Mouse (Mus musculus) stomach, embryonic 15.5 days (tissue): ENCODE measurements around the gene Mapk1. TPM values are rescaled to one million over a fixed set of nuclear protein-coding genes. Genes with fewer than 3 reads are reported as not detected.
A peak's percentile ranks its signal among the peaks of the same experiment; 100 is the strongest.

Experiments
- ATAC-seq: fragments of 200-750 bp; cut with Nextera tagmentation; 2 replicates; pipeline ENCODE4 v1.8.0; 2017; ENCODE audit warnings: low read depth, moderate number of reproducible peaks, moderate TSS enrichment; ENCODE audit not compliant: insufficient read depth, low FRiP score
- H3K27ac ChIP-seq: fragments of 300-500 bp; sonication (generic); 2 replicates; pipeline ENCODE4 v1.5.1; 2015; ENCODE audit warnings: mild to moderate bottlenecking, inconsistent platforms
- H3K27me3 ChIP-seq: fragments of 300-500 bp; sonication (generic); replicated peaks from 2 replicates; pipeline ENCODE4 v1.6.1; 2015; ENCODE audit warnings: inconsistent platforms
- H3K36me3 ChIP-seq: fragments of 300-500 bp; sonication (generic); 2 replicates; pipeline ENCODE4 v1.6.1; 2015; ENCODE audit warnings: inconsistent platforms
- H3K4me1 ChIP-seq: fragments of 300-500 bp; sonication (generic); 2 replicates; pipeline ENCODE4 v1.6.1; 2015; ENCODE audit warnings: inconsistent platforms
- H3K4me2 ChIP-seq: fragments of 300-500 bp; sonication (generic); 2 replicates; pipeline ENCODE4 v1.6.1; 2015; ENCODE audit warnings: mild to moderate bottlenecking, inconsistent platforms
- H3K4me3 ChIP-seq: fragments of 300-500 bp; sonication (generic); replicated peaks from 2 replicates; pipeline ENCODE4 v1.5.1; 2015; ENCODE audit warnings: inconsistent platforms
- H3K9ac ChIP-seq: fragments of 300-500 bp; sonication (generic); 2 replicates; pipeline ENCODE4 v1.6.1; 2015; ENCODE audit warnings: inconsistent platforms
- H3K9me3 ChIP-seq: fragments of 300-500 bp; sonication (generic); 2 replicates; pipeline ENCODE4 v1.6.1; 2016; ENCODE audit warnings: inconsistent platforms
- WGBS: fragments of 180-500 bp; shearing (Covaris S2); methylation state at CpG from one replicate; pipeline ENCODE4 v1.1.7; 2015; 5-methylcytosine and 5-hydroxymethylcytosine counted together
- polyA plus RNA-seq: library from polyadenylated mRNA; unstranded; fragments of >200 nt; fragmentation: Nextera tagmentation; extraction: Ambion mirVana; gene quantifications from 2 replicates; pipeline ENCODE4 v1.2.1, GENCODE M21; 2015

The Mapk1 gene
- polyA plus RNA-seq, result 153 and 156 TPM in 2 replicates

DNA sequence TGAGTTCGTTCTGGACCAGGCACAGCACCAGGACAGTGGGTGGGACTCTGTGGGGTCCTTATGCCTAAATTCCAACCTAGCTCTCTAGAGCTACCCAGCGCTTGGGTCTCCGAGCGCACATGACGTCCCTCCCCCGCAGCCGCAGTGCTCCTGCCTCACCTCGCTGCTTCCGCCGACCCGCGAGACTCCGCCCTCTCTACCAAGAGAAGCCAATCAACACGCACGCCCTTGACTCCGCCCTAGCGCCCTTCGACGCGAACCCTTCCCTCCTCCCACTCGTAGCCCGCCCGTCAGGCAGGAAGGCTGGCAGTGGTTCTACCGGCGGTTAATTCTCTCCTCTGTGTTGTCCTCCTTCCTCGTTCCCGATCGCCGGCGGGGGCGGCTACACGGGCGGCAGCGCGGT, at the start of gene Mapk1:
Gene Mapk1 (plus strand): TSS at position 252 of the 403 bp plus-strand sequence.
- Histone ChIP-seq H3K4me1 (peaks cover 5% of the 10 kb centered on the region; the same call in 1 of the 2 replicates), H3K9ac (peak within 1 kb of the TSS; percentile 96), H3K36me3 (no peaks in the 10 kb centered on the region), H3K27me3 (no peaks in the 10 kb centered on the region), H3K4me3 (peak within 1 kb of the TSS; percentile 94), H3K4me2 (peak within 1 kb of the TSS; percentile 65), H3K27ac (peak within 1 kb of the TSS; percentile 96), H3K9me3 (no peaks in the 10 kb centered on the region)
- peak; percentile 98 for ATAC-seq
- under 1% methylated on average over 35 of the region's 35 CpGs for WGBS

DNA sequence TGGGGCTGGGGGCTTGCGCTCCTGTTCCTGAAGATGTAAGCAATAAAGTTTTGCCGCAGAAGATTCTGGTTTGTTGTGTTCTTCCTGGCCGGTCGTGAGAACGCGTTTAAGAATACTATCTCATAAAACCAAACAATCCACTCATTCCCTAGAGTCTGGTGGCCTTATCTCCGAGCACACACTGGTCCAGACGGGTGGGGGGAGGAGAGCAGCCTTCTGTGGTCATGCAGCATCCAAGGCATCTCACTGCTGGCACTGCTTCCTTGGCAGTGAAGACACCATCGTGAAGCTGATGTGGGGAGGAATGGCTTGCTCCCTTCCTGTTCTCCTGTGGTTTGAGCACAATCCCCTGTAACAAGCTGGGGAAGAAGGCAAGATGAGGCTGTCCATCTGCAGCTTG, 43.6 kb upstream of the Mapk1 start:
- no peak overlapping the region for H3K4me2 ChIP-seq
- H3K9me3 ChIP-seq, result no peaks in the 10 kb centered on the region
- no peak overlapping the region for H3K9ac ChIP-seq
- ATAC-seq, result no peak
- WGBS, result 95% methylated on average over 9 of the region's 9 CpGs
- no peaks in the 10 kb centered on the region for H3K27me3 ChIP-seq
- H3K36me3 ChIP-seq, result no peaks in the 10 kb centered on the region
- no peak overlapping the region for H3K4me3 ChIP-seq
- H3K27ac ChIP-seq, result no peak overlapping the region
- no peaks in the 10 kb centered on the region for H3K4me1 ChIP-seq

DNA sequence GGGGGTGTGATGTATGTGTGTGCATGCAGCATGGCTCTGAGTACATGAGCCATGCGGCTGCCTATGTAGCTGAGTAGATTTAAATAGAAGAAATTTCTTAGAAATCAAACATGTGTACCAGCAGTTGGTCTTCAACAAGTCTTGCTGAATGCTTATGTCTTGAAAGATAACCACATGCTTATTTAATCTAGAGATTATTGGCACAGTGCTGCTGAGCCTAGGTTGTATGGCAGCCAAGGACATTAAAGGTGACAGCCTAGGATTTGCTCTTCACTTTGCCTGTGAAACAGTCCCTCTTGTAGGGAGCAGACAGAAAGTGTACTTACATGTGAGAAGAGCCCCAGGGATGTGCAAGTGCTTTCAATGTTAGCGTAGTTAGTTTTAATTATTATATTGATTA, 42.1 kb upstream of the Mapk1 start:
- H3K9ac ChIP-seq, result no peak overlapping the region
- no peak overlapping the region for H3K27ac ChIP-seq
- no peak overlapping the region for H3K4me3 ChIP-seq
- no peak for ATAC-seq
- H3K4me1 ChIP-seq, result no peaks in the 10 kb centered on the region
- H3K4me2 ChIP-seq, result no peak overlapping the region
- H3K27me3 ChIP-seq, result no peaks in the 10 kb centered on the region
- WGBS, result 91% methylated on average over 2 of the region's 2 CpGs
- H3K36me3 ChIP-seq, result no peaks in the 10 kb centered on the region
- no peaks in the 10 kb centered on the region for H3K9me3 ChIP-seq

DNA sequence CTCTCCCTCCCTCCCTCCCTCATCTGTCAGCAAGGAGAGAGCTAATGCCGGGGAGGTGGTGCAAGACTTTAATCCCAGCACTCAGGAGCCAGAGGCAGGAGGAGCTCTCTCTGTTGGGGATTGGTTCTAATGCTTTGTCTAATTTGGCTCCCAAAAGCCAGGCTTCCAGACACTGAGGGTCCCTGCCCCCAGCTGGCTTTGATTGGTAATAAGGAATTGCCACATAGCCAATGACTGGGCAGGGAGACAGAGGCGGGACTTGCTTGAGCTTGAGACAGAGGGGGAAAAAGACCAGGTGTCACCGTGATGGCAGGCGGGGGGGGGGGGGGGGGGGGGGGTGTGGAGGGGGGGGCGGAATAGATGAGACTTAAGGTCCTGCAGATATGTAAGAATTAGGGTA, 24.6 kb upstream of the Mapk1 start:
- Histone ChIP-seq H3K27ac (no peak overlapping the region), H3K36me3 (no peaks in the 10 kb centered on the region), H3K4me1 (no peaks in the 10 kb centered on the region), H3K4me3 (no peak overlapping the region), H3K9ac (no peak overlapping the region), H3K4me2 (no peak overlapping the region), H3K9me3 (no peaks in the 10 kb centered on the region), H3K27me3 (no peaks in the 10 kb centered on the region)
- 11% methylated on average over 3 of the region's 5 CpGs for WGBS
- no peak for ATAC-seq

- no peak overlapping the region for H3K4me2 ChIP-seq
- no peak overlapping the region for H3K27ac ChIP-seq
- no peak overlapping the region for H3K9ac ChIP-seq
- no peak overlapping the region for H3K4me3 ChIP-seq
- no peaks in the 10 kb centered on the region for H3K4me1 ChIP-seq
- no peaks in the 10 kb centered on the region for H3K9me3 ChIP-seq
- no peaks in the 10 kb centered on the region for H3K27me3 ChIP-seq
- no peaks in the 10 kb centered on the region for H3K36me3 ChIP-seq
- WGBS, result 88% methylated on average over 6 of the region's 6 CpGs
- ATAC-seq, result no peak
Measured at GRCm38 (mm10) chr16:16959907-16960306, 23.3 kb upstream of the Mapk1 start.

DNA sequence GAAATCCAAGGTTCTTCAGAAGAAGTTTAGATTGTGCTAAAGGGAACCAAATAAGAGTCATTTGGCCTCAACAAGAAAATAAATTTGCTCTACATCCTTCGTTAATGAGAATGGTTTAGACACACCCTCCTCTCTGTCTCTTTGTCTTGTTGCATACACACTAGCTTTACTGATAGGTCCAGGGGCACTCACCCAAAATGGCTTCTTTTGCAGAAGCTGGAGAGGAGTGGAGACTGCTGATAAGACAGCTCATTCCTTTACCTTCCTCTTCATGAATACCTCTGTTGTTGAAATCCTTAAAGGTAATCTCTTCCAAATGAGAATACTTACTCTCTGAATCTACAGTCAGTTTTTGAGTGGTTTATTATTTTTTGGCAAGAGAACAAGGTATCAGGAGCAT, 18.0 kb upstream of the Mapk1 start:
- H3K9me3 ChIP-seq, result no peaks in the 10 kb centered on the region
- H3K4me3 ChIP-seq, result no peak overlapping the region
- no peak for ATAC-seq
- H3K4me1 ChIP-seq, result no peaks in the 10 kb centered on the region
- H3K9ac ChIP-seq, result no peak overlapping the region
- no peak overlapping the region for H3K4me2 ChIP-seq
- H3K27ac ChIP-seq, result no peak overlapping the region
- no peaks in the 10 kb centered on the region for H3K27me3 ChIP-seq
- WGBS, result 57% methylated on average over 1 of the region's 1 CpGs
- H3K36me3 ChIP-seq, result no peaks in the 10 kb centered on the region

DNA sequence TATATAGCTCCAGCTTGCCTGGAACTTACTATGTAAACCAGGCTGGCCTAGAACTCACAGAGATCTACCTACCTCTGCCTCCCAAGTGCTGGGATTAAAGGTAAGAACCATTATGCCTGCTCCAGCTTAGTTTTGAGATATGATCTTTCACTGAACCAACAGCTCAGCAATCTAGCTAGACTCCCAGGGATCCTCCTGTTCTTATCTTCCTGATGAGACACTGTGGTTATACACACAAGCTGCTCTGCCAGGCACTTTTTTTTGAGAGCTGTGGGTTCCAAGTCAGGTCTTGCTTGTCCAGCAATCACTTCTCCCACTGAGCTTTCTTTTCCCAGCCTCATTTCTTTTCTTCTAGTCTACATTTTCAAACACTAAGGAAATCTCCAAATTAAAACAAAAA, 16.9 kb upstream of the Mapk1 start:
- H3K4me1 ChIP-seq, result no peaks in the 10 kb centered on the region
- H3K27me3 ChIP-seq, result no peaks in the 10 kb centered on the region
- no peaks in the 10 kb centered on the region for H3K36me3 ChIP-seq
- no peak overlapping the region for H3K4me3 ChIP-seq
- H3K27ac ChIP-seq, result no peak overlapping the region
- no peak for ATAC-seq
- no peak overlapping the region for H3K9ac ChIP-seq
- H3K9me3 ChIP-seq, result no peaks in the 10 kb centered on the region
- H3K4me2 ChIP-seq, result no peak overlapping the region

DNA sequence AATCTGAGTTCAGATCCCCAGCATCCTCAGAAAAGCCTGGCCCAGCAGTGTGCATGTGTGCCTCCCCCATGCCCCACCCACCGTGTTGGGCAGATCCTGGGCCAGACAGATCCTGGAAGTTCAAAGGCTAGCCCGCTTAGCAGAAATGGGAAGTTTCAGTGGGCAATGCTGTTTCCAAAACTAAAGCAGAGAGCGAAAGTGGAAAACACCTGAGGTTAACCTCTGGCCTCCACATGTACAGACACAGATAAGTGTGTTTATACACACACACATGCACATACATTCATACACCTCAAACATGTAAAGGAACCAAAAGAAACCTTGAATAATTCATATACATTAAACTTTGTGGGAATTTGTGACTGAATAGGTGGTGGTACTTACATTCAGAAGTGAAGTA, 5.1 kb upstream of the Mapk1 start:
- Histone ChIP-seq H3K9ac (no peak overlapping the region), H3K9me3 (no peaks in the 10 kb centered on the region), H3K27ac (no peak overlapping the region), H3K4me2 (no peak overlapping the region), H3K27me3 (no peaks in the 10 kb centered on the region), H3K4me3 (no peak overlapping the region), H3K4me1 (no peaks in the 10 kb centered on the region), H3K36me3 (no peaks in the 10 kb centered on the region)
- 83% methylated on average over 3 of the region's 3 CpGs for WGBS
- ATAC-seq, result no peak

DNA sequence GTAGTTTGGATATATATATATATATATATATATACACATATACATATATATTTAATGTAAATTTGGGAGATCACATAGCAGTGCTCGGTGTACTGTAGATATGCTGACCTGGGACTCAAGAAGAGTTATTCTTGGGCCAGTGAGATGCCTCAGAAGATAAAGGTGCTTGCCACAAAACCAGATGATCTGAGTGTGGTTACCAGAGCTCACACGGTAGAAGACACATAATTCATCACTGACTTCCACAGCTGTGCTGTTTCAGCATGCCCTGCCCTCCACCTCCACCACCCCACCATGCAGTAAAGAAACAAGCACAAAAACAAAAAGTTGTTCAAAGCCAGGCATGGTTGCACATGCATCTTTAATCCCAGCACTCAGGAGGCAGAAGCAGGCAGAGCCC, 4.4 kb upstream of the Mapk1 start:
- Histone ChIP-seq H3K4me1 (no peaks in the 10 kb centered on the region), H3K27ac (no peak overlapping the region), H3K9ac (no peak overlapping the region), H3K4me2 (no peak overlapping the region), H3K4me3 (no peak overlapping the region), H3K9me3 (no peaks in the 10 kb centered on the region), H3K36me3 (no peaks in the 10 kb centered on the region), H3K27me3 (no peaks in the 10 kb centered on the region)
- ATAC-seq, result no peak
- 45% methylated on average over 2 of the region's 2 CpGs for WGBS

DNA sequence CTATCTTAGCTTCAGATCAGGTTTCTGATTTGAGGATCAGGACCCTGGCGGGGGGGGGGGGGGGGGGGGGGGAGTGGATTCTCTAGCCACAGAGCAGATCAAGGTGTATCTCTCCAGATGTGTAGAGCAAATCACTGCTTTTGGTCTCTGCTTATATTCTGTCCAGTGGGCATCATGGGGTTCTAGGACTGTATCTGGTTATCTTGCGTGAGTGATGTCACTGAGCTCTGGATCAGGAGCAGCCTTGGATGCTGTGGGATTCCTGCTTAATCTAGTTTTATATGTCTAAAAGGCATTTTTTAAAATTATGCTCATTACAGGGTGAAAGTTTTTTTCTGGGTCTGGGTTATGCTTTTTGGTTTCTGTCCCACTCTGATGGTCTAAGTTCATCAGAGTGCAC, 546 bp upstream of the Mapk1 start:
- Histone ChIP-seq H3K27me3 (no peaks in the 10 kb centered on the region), H3K9ac (peak overlapping the region; percentile 16; the same call in 1 of the 2 replicates), H3K4me3 (peak overlapping the region; percentile 94), H3K9me3 (no peaks in the 10 kb centered on the region), H3K4me1 (peaks cover 5% of the 10 kb centered on the region; the same call in 1 of the 2 replicates), H3K4me2 (peak overlapping the region; percentile 65), H3K36me3 (no peaks in the 10 kb centered on the region), H3K27ac (peak overlapping the region; percentile 51)
- 36% methylated on average over 1 of the region's 2 CpGs for WGBS
- ATAC-seq, result no peak

DNA sequence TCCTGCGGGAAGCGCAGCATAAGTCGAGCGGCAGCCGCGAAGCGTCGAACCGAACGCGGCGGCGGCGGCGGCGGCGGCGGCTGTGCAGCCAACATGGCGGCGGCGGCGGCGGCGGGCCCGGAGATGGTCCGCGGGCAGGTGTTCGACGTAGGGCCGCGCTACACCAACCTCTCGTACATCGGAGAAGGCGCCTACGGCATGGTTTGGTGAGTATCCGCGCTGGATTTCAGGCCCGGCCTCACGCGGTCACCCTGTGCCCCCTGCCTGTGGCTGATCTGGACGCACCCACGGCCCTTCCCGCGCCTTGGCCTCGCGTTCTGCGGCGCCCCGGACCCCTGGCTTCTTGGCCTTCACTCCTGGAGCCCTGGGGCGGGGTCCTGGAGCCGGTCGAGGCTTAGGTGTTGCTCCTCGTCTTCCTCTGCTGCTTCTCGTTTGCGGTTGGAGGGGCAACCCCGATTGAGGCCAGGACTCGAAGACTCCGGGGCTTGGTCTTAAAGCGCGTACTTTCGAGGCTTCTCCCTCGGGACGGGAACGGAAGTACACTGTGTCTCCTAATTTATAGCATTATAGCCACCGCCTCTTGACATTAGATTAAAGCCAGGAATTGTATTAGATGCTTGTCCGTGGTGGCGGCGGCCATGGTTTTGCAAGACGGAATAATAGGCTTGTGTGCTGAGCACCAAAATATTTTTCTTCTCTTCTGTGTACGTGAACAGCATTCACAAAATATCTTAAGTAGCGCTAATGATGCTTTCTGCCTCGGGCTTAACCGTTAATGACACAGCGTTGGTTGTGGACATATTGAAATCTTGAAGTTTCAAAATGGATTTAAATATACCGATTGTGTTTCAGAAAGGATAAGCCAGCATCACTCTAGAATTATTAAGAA, 596 bp downstream of the Mapk1 start:
- ATAC-seq, result peak; percentile 59

DNA sequence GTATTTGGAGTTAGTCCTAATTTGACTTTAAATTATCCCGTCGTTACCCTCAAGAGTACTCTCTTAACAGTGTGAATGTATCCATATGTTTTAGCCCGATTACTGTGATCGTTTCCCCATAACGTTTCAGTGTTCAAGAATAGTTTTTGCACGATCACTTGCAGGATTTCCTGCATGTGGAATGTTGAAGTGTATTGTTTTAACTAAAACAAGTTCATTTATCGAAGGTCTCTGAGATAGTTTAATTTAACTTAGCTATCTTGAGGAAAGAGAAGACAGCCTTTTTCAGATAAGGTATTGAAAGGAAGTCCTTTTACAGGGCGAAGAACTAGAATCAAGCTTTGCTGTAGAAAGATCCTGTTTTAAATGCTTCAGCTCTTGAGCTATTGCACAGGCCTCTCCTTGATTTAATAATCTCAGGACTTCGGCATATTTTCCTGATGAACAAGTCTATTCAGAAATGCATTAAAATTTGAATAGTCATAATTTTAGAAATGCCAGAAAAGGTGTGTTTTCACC, 1.3 kb downstream of the Mapk1 start:
- Histone ChIP-seq H3K27me3 (no peaks in the 10 kb centered on the region), H3K4me1 (peaks cover 5% of the 10 kb centered on the region; the same call in 1 of the 2 replicates), H3K9ac (no peak overlapping the region), H3K27ac (no peak overlapping the region), H3K4me3 (peak overlapping the region; percentile 94), H3K9me3 (no peaks in the 10 kb centered on the region), H3K36me3 (no peaks in the 10 kb centered on the region), H3K4me2 (peak overlapping the region; percentile 65)
- ATAC-seq, result no peak
- WGBS, result 10% methylated on average over 9 of the region's 9 CpGs

More for the DNA sequence above, 596 bp downstream of the Mapk1 start:
- under 1% methylated on average over 75 of the region's 75 CpGs for WGBS
- Histone ChIP-seq H3K36me3 (no peaks in the 10 kb centered on the region), H3K4me3 (peak overlapping the region; percentile 94), H3K9me3 (no peaks in the 10 kb centered on the region), H3K4me2 (peak overlapping the region; percentile 65), H3K4me1 (peaks cover 5% of the 10 kb centered on the region; the same call in 1 of the 2 replicates), H3K9ac (peak overlapping the region; percentile 96), H3K27ac (peak overlapping the region; percentile 96), H3K27me3 (no peaks in the 10 kb centered on the region)
